Mouse (Mus musculus): ENCODE results near the gene A2ml1.
"Not testable (repeated sequence)": the region's sequence is repeated elsewhere in the genome, so short reads cannot be mapped to it uniquely, and the experiment has no call there.

A2ml1 gene

DNA sequence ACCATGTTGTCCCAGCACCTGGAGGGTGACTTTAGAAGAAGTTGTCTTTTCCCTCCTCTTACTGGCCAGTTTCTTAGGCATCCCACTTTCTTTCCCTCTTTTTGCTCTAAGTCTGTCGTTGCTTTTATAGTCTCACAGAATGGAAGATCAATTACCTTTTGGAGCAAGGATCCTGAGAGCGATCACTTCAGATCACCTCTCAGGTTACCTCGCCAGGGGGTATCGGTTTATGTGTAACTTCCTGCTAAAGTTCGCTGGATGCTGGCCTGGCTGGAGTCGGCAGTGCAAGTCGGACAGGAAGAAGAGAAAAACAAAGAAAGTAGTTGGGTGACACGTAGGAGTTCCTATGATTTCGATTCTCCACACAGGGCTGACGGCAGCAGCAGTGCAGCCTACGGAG, at the start of gene A2ml1:
Gene A2ml1, minus strand, starts transcription at position 101 of the 400 bp plus-strand sequence.
- no peak for DNase-seq (ENCODE audit: low read depth in 1 of 2, low spot score in 2 of 2)

GRCm38 (mm10) chr6:128629771-128630739, 48.6 kb upstream of the A2ml1 start:
- DNase-seq (ENCODE audit: low read depth in 1 of 2, low spot score in 2 of 2): not testable (repeated sequence)

- not testable (repeated sequence) for DNase-seq (ENCODE audit: low read depth in 1 of 2, low spot score in 2 of 2)
These were observed 43.8 kb upstream of the A2ml1 start for GRCm38 (mm10) chr6:128625246-128625645.

DNA sequence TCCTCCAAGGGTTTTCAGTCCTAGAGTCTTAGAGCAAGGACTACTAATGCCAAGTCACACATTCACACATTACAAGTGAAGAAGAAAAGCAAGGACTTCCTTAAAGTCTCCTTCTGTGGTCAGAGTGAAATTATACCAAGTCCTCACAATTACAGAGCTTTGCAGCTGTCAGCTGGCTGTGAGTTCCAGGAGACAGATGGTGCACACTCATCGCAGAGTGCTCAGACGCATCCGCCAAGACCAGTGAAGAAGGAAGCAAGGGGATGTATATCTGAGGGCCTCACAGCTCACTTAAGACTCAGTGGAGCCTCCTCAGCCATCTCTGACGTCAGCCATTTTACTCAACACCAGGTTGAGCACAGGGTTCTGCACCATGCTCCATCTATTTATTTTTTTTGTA, 43.0 kb upstream of the A2ml1 start:
- no peak for DNase-seq (ENCODE audit: low read depth in 1 of 2, low spot score in 2 of 2)

DNA sequence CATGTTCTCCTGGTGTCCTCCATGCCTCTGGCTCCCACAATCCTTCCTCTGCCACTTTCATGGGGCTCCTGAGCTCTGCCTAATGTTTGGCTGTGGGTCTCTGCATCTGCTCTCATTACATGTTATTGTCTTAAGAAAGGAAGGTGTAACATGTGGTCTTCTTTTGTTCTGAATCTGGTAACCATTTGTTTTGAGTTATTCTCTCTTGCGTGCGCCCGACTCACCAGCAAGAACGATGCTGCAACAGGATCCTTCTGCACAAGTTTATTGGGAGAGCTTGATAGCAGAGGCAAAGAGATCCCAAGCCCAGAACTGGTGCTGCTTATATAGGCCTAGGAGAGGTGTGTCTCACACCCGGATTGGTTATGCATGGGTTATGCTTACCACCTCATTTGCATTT, 42.0 kb upstream of the A2ml1 start, which contains the start of gene Klrb1a:
Gene Klrb1a, minus strand, starts transcription at position 101 of the 400 bp plus-strand sequence.
- DNase-seq (ENCODE audit: low read depth in 1 of 2, low spot score in 2 of 2): not testable (repeated sequence)

DNA sequence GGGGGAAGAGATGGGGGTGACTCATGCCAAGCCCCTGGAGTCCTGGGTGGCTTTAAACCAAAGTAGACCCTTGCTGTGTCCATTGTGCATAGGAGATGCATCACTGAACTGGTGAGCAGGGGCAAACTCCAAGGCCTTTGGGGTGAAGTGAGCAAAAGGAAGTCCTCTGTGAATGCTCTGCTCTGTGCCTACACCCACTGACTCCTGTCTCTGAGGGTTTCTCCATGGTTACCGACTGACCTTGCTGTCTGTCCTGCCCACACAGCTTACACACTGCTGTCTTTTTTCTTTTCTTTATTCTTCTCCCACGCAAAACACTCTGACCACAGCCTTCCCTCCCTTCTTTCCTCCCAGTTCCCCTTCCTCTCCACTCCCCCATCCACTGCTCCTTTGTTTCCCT, 41.3 kb upstream of the A2ml1 start:
- no peak for DNase-seq (ENCODE audit: low read depth in 1 of 2, low spot score in 2 of 2)

DNA sequence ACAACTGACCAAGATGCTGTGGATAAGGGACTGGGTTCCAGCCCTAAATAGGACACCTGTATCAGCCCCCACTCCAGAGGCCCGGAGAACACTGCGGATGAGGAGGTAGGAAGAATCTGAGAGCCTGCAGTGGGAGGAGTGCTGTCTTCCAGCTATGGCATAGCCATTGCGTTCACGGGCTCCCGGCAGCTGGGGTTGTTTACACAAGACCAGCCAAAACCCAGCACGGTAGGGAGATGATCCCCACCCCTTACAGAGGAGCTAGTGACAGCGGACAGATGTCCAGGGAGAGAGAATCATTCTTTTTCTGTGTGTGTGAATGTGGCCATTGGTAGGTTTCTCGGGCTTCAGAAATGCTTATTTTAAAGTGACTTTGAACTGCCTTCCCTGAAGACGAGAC, 24.9 kb upstream of the A2ml1 start:
- DNase-seq (ENCODE audit: low read depth in 1 of 2, low spot score in 2 of 2): no peak

- DNase-seq (ENCODE audit: low read depth in 1 of 2, low spot score in 2 of 2): no peak
These were observed 23.1 kb upstream of the A2ml1 start for GRCm38 (mm10) chr6:128604512-128604911.

- no peak for DNase-seq (ENCODE audit: low read depth in 1 of 2, low spot score in 2 of 2)
These were observed 21.2 kb upstream of the A2ml1 start for GRCm38 (mm10) chr6:128602463-128603201.

- no peak for DNase-seq (ENCODE audit: low read depth in 1 of 2, low spot score in 2 of 2)
These were observed 20.6 kb upstream of the A2ml1 start for GRCm38 (mm10) chr6:128602026-128602425.

- DNase-seq (ENCODE audit: low read depth in 1 of 2, low spot score in 2 of 2): no peak
These were observed 18.1 kb upstream of the A2ml1 start for GRCm38 (mm10) chr6:128599555-128599954.

- no peak for DNase-seq (ENCODE audit: low read depth in 1 of 2, low spot score in 2 of 2)
These were observed 17.0 kb upstream of the A2ml1 start for GRCm38 (mm10) chr6:128598256-128599047.

- DNase-seq (ENCODE audit: low read depth in 1 of 2, low spot score in 2 of 2): no peak
These were observed 15.7 kb upstream of the A2ml1 start for GRCm38 (mm10) chr6:128597121-128597522.

DNA sequence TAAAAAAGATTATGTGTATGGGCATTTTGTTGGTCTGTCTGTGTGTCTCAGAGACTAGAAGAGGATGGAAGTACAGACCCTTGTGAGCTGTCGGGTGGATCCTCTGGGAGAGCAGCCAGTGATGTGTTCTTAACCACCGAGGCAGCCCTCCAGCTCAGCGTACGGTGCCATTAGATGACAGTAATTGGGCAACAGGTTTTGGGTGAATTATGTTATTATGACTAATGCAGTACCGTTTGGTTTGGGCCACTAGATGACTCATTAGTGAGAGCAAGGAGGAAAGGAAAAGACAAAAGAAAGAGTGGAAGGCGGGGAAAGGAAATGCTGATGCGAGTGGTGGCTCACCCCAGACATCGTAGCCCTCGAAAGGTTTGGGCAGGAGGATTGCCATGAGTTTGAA, 13.2 kb upstream of the A2ml1 start:
- no peak for DNase-seq (ENCODE audit: low read depth in 1 of 2, low spot score in 2 of 2)

DNA sequence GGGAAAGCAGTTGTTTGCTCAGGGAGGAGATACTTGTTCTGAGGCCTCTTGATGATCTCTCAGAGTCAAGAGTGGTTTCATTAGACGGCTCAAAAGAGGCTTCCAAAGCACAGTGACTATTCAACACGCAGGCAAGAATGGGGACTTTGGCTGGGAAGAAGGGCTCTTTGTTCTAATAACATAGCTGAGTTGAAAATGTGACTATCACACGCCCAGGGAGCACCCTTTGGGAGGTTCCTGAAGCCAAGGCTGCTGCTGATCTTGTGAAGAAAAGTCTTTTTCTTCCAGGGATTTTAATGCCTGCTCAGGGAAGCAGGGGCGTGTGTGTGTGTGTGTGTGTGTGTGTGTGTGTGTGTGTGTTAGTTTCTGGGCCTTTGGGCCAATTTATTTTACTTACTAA, 8.0 kb upstream of the A2ml1 start:
- DNase-seq (ENCODE audit: low read depth in 1 of 2, low spot score in 2 of 2): no peak

DNA sequence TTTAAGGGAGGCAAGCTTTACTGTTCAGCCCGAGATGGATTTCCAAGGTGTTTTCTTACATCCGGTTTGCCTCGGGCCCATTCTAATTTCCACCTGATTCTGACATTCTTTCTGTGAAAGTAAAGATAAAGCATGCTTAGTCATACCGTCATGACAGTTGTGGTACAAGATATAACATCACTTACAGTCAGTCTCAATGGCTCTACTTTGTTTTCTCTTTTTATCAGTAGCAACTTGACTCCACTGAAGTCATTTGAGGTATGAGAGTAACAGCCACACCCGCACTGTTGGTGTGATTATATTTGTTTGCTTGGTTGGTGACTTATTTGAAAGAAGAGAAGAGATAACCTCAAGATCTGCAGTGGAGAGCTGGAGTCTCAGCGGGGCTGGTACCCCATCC, 6.2 kb upstream of the A2ml1 start:
- no peak for DNase-seq (ENCODE audit: low read depth in 1 of 2, low spot score in 2 of 2)

GRCm38 (mm10) chr6:128585642-128586245, 4.3 kb upstream of the A2ml1 start:
- DNase-seq (ENCODE audit: low read depth in 1 of 2, low spot score in 2 of 2): no peak

DNA sequence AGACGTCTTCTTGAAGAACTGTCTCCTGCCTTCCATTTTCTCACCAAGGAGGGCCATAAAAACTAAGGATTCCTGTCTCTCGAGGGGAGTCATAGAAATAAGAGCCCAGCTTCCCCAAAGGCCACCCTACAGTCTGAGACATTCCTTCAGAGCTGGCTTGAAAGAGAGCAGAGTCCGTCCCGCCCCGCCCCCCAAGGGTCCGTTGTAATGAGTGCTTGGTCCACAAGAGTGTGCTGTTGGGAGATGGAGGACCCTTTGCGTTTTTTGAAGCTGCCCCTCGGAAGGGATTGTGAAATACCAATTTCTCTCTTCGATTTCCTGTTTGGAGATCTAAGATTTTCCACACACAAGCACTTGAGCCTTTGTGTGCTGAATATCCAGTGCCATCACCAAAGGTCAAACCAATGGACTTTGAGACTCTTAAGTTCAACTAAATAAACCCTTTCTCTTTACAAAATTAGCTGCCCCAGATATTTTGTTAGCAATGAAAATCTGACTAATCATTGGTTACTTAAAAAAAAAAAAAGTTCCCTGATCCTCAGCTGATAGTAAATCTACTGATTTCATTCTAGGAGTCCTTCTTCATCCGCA, 2.8 kb upstream of the A2ml1 start:
- no peak for DNase-seq (ENCODE audit: low read depth in 1 of 2, low spot score in 2 of 2)

DNA sequence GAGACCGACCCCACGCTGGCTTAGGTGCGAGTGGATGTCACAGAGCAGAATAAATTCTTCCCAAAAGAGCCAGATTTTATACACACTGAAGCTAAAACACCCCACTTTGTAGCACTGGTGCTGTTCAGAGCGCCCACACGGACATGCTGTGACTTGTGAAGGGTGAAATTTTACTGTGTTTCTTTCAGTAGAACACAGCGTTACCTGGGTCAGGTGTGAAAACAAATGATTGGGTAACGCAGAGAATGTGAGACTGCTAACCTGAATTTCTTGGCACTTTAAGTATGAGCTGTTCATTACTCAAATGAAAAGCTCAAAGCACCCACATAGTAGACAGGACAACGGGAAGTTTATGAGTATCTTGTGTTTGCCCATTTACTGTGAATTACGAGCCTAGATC, 4.1 kb downstream of the A2ml1 start:
- no peak for DNase-seq (ENCODE audit: low read depth in 1 of 2, low spot score in 2 of 2)

DNA sequence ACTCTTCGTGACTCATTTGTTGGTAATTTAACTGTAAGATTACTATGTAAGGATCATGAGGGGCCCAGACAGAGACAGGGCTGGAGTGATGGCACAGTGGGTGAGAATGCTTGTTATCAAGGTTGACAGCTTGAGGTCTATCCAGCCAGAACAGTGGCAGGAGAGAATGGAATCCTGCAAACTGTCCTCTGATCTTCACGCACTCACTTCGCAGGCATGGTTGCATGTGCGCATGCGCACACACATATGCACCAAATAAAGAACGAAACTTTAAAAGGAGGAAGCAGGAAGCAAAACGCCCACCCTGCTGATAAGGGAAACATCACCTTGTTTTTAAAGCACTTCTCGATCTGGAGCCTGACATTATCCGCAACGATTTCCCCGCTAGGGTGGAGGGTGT, 14.8 kb downstream of the A2ml1 start:
- DNase-seq (ENCODE audit: low read depth in 1 of 2, low spot score in 2 of 2): no peak

All from monocyte, adult 2 months (primary cell).